Mouse (Mus musculus) embryonic fibroblast, embryonic 13.5 days (primary cell): ENCODE measurements at regions not wholly inside any gene's neighbourhood (a gene's known extent, or its start where the extent isn't known, plus 50 kb on each side); places are given as distances from the start of the nearest gene placed in this dataset.

Experiments
- CTCF ChIP-seq: IDR thresholded peaks from 2 replicates; pipeline ENCODE4 v1.5.1; 2011; ENCODE audit warnings: mild to moderate bottlenecking, control low read depth, low read length, moderate library complexity, borderline replicate concordance; ENCODE audit not compliant: insufficient read depth
- POLR2A ChIP-seq: IDR thresholded peaks from 2 replicates; pipeline ENCODE4 v1.6.1; 2011; ENCODE audit warnings: low read depth, mild to moderate bottlenecking, control low read depth, low read length, moderate library complexity

GRCm38 (mm10) chr3:41412698-41413097 is 142.8 kb upstream of the Jade1 start:
- TF ChIP-seq CTCF (no peak), POLR2A (no peak)
